Mouse (Mus musculus): ENCODE results near the gene Tbx15. TPM values are rescaled to one million over a fixed set of nuclear protein-coding genes. Genes with fewer than 3 reads are reported as not detected.

Tbx15 gene
- total and polyA plus RNA-seq, 3 experiments, result 0.11 TPM; not detected in 2

DNA sequence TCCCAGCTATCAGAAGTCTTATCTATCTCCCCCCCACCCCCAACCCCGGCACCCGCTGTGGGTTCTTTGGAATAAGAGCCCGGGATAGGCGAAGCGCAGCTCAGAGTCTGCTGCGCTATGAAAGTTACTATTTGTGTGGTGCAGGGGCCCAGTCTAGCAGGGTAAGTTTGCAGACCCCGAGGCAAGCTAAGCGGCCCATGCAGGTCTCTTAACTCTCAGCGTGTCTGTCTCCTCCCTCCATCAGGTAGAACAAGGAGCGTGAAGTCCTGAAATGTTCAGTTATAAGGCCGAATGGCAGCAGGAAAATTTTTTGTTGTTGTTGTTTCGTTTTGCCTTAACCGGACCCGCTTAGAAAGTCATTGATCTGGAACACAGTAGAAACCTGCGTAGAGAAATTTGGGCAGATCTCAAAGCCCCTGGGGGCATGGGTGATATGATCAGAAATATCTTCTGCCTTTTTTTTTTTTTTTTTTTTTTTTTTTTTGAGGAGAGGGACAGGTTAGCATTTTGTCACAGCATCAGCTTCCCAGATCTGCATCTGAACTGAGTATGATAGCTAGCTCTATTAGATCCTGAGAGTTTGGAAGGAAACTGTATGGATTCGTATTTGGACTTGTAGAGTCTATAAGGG is 12.4 kb downstream of the Tbx15 start:
- no peaks in the 10 kb centered on the region for H3K4me1 ChIP-seq (ENCODE audit: insufficient read depth, low read depth, low read length)
- no peak for ATAC-seq (ENCODE audit: extremely low read depth, insufficient number of reproducible peaks, low FRiP score, poor library complexity, severe bottlenecking)
- no peaks in the 10 kb centered on the region for H3K36me3 ChIP-seq (replicated peaks)
- DNase-seq (ENCODE audit: low spot score), result no peak
- H3K4me3 ChIP-seq (ENCODE audit: low read depth, low read length), result no peak overlapping the region
- peaks cover 46% of the 10 kb centered on the region for H3K9me3 ChIP-seq (replicated peaks)
- no peaks in the 10 kb centered on the region for H3K27me3 ChIP-seq (ENCODE audit: insufficient read depth, low read length)
- TF ChIP-seq GATA2 (IDR thresholded peaks at IDR 0.05; ENCODE audit: borderline replicate concordance, low read depth, low read length) (no peak), CTCF (IDR thresholded peaks at IDR 0.05; ENCODE audit: low read depth, low read length) (no peak), GATA1 (IDR thresholded peaks at IDR 0.05; ENCODE audit: borderline replicate concordance, low read length) (no peak), TAL1 (conservative IDR thresholded peaks at IDR 0.05; ENCODE audit: low read depth, low read length) (no peak), POLR2AphosphoS5 (IDR thresholded peaks at IDR 0.05; ENCODE audit: insufficient replicate concordance, low read depth, low read length) (no peak)

DNA sequence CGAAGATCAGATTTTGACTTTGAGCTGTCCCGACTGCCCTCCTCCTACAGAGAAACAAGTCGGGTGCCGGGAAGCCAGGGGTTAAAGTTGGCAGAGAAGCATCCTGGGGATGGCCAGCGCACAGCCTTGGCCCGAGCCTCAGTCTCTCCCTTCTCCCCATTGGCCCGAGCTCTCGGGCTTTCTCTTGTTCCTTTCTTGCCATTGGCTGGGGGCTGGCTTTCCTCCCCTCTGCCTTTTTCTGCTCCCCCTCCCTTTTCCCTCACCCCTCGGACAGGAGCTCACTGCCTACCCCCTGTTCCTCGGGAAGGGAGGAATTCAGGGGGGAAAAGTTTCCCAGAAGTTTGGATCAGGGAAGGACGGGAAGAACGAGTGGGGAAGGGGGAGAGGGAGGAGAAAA is 12.9 kb downstream of the Tbx15 start:
- TF ChIP-seq POLR2AphosphoS5 (IDR thresholded peaks at IDR 0.05; ENCODE audit: insufficient replicate concordance, low read depth, low read length) (no peak), GATA1 (IDR thresholded peaks at IDR 0.05; ENCODE audit: borderline replicate concordance, low read length) (no peak), CTCF (IDR thresholded peaks at IDR 0.05; ENCODE audit: low read depth, low read length) (no peak), TAL1 (conservative IDR thresholded peaks at IDR 0.05; ENCODE audit: low read depth, low read length) (no peak), GATA2 (IDR thresholded peaks at IDR 0.05; ENCODE audit: borderline replicate concordance, low read depth, low read length) (no peak)
- H3K4me1 ChIP-seq (ENCODE audit: insufficient read depth, low read depth, low read length), result no peaks in the 10 kb centered on the region
- ATAC-seq (ENCODE audit: extremely low read depth, insufficient number of reproducible peaks, low FRiP score, poor library complexity, severe bottlenecking), result no peak
- no peaks in the 10 kb centered on the region for H3K36me3 ChIP-seq (replicated peaks)
- peaks cover 47% of the 10 kb centered on the region for H3K9me3 ChIP-seq (replicated peaks)
- no peak for DNase-seq (ENCODE audit: low spot score)
- no peak overlapping the region for H3K4me3 ChIP-seq (ENCODE audit: low read depth, low read length)
- H3K27me3 ChIP-seq (ENCODE audit: insufficient read depth, low read length), result no peaks in the 10 kb centered on the region

DNA sequence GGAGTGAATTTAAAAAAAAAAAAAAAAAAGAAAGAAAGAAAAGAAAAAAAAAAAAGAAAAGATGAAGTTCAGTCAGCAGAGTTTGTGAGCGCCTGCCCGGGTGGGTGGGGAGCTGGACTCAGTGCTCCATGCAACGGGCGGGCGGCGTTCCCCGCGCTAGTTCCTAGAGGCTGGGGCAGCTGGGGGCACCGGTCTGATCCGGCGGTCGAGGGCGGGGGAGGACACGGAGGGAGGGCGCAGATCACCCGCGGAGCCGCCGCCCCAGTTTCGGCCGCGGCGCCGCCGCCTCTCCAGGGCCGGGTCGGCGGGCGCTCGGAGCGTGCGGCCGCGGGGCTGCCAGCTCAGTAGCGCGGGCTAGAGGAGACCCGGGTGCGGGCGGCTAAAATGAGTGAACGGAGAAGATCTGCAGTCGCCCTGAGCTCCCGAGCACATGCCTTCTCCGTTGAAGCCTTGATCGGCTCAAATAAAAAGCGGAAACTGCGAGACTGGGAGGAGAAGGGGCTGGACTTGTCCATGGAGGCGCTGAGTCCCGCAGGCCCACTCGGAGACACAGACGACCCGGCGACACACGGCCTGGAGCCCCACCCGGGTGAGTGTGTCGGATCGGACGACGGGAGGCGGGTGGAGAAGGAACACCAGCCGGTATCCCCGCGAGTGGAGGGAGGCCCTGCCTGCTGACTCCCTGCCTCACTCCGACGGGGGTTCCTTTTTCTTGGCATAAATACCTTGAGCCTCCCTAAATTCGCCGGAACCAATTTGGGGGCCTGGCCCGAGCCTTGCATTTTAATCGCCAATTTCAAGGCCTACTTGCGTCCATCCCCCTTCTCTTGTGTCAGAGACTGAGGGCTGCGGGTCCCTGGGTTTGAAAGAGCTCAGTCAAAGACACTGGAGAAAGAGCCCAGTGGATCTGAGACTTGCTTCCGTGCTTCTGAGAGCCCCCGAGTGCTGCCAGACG is 13.6 kb downstream of the Tbx15 start:
- no peaks in the 10 kb centered on the region for H3K4me1 ChIP-seq (ENCODE audit: insufficient read depth, low read depth, low read length)
- ATAC-seq (ENCODE audit: extremely low read depth, insufficient number of reproducible peaks, low FRiP score, poor library complexity, severe bottlenecking) (no peak), DNase-seq (ENCODE audit: low spot score) (no peak)
- H3K36me3 ChIP-seq (replicated peaks), result no peaks in the 10 kb centered on the region
- no peak overlapping the region for H3K4me3 ChIP-seq (ENCODE audit: low read depth, low read length)
- no peaks in the 10 kb centered on the region for H3K27me3 ChIP-seq (ENCODE audit: insufficient read depth, low read length)
- H3K9me3 ChIP-seq (replicated peaks), result peaks cover 44% of the 10 kb centered on the region
- no peak for TF ChIP-seq GATA1 (IDR thresholded peaks at IDR 0.05; ENCODE audit: borderline replicate concordance, low read length)
- no peak for TF ChIP-seq GATA2 (IDR thresholded peaks at IDR 0.05; ENCODE audit: borderline replicate concordance, low read depth, low read length)
- no peak for TF ChIP-seq TAL1 (conservative IDR thresholded peaks at IDR 0.05; ENCODE audit: low read depth, low read length)
- TF ChIP-seq CTCF (IDR thresholded peaks at IDR 0.05; ENCODE audit: low read depth, low read length), result no peak

DNA sequence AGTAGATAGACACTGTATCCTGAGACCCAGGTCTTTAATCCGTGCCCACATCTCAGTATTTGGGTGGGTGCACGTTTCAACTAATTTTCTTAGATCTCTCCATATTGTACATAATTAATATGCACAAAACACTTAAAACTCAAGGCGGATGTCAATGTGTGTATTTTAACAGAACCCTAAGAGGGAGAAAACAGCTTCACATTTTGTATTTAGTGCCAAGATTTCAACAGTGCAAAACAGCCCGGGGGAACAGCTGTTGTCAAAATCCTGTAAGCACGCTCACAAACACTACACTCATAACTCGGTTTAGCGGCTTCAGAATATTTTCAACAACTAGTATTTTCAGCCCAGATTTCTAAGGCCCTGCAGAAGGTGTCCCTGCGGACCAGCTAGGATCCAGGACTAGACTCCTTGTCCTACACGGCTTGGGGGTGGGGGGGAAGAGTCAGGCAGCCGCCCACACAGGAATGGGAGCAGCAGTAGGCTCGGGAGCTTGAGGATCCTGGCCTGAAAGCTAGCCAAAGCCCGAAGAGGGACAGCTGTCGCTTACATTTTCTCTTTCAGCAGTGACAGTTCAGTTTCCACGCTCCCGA is 14.5 kb downstream of the Tbx15 start:
- Histone ChIP-seq H3K27me3 (ENCODE audit: insufficient read depth, low read length) (no peaks in the 10 kb centered on the region), H3K4me3 (ENCODE audit: low read depth, low read length) (no peak overlapping the region), H3K36me3 (replicated peaks) (no peaks in the 10 kb centered on the region), H3K4me1 (ENCODE audit: insufficient read depth, low read depth, low read length) (no peaks in the 10 kb centered on the region), H3K9me3 (replicated peaks) (peaks cover 42% of the 10 kb centered on the region)
- ATAC-seq (ENCODE audit: extremely low read depth, insufficient number of reproducible peaks, low FRiP score, poor library complexity, severe bottlenecking), result no peak
- TF ChIP-seq GATA1 (IDR thresholded peaks at IDR 0.05; ENCODE audit: borderline replicate concordance, low read length) (no peak), POLR2AphosphoS5 (IDR thresholded peaks at IDR 0.05; ENCODE audit: insufficient replicate concordance, low read depth, low read length) (no peak), CTCF (IDR thresholded peaks at IDR 0.05; ENCODE audit: low read depth, low read length) (no peak), TAL1 (conservative IDR thresholded peaks at IDR 0.05; ENCODE audit: low read depth, low read length) (no peak), GATA2 (IDR thresholded peaks at IDR 0.05; ENCODE audit: borderline replicate concordance, low read depth, low read length) (no peak)
- no peak for DNase-seq (ENCODE audit: low spot score)

DNA sequence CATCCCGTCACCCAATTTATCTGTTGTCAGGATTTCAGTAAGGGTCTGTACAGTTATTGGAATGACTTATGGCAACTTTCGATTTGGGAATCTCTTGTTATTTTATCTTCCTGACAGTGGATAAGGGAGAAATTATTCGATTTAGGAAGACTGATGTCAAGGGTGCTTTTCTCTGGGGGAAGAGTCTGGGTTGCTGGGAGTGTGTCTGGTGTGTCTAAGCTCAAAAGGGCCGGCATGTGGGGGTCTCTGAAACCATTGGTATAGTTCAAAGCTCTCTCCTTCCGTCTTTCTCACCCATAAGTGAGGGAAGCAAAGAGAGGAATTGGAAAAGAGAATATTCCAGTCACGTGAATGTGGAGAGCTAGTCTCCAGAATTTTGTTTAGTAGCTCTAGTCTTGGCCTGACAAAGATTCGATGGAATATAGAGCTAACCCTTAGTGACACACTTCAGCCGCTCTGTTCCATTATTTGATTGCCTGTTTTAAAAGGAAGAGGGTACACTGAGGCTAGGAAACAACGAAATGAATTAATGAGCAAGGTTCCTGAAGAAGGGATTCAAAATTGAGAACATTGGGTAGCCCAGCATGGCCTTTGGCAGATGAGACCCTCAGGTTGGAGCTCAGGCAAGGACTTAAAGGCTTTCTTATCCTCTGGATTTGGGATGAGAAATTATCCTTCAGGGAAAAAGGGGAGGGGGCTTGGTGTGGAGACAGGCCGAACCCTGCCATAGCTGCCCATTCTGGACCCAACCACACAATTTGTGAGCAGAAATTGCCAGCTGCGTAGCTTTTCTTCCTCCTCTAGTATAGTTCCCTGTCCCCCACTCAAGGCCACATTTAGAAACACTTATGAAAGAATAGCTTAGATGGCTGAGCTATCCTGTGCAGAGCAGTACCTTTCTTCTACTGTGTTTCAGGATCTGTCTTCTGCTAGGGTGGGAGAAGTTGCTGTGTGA is 15.5 kb downstream of the Tbx15 start:
- Histone ChIP-seq H3K36me3 (replicated peaks) (no peaks in the 10 kb centered on the region), H3K27me3 (ENCODE audit: insufficient read depth, low read length) (no peaks in the 10 kb centered on the region), H3K9me3 (replicated peaks) (peaks cover 40% of the 10 kb centered on the region), H3K4me1 (ENCODE audit: insufficient read depth, low read depth, low read length) (no peaks in the 10 kb centered on the region), H3K4me3 (ENCODE audit: low read depth, low read length) (no peak overlapping the region)
- no peak for TF ChIP-seq GATA1 (IDR thresholded peaks at IDR 0.05; ENCODE audit: borderline replicate concordance, low read length)
- no peak for TF ChIP-seq POLR2AphosphoS5 (IDR thresholded peaks at IDR 0.05; ENCODE audit: insufficient replicate concordance, low read depth, low read length)
- no peak for TF ChIP-seq TAL1 (conservative IDR thresholded peaks at IDR 0.05; ENCODE audit: low read depth, low read length)
- no peak for TF ChIP-seq CTCF (IDR thresholded peaks at IDR 0.05; ENCODE audit: low read depth, low read length)
- TF ChIP-seq GATA2 (IDR thresholded peaks at IDR 0.05; ENCODE audit: borderline replicate concordance, low read depth, low read length), result no peak
- no peak for ATAC-seq (ENCODE audit: extremely low read depth, insufficient number of reproducible peaks, low FRiP score, poor library complexity, severe bottlenecking)
- no peak for DNase-seq (ENCODE audit: low spot score)

Measured in G1E (cell line).